Mouse (Mus musculus): ENCODE results near the gene Gm11937.

Gene Gm11937

GRCm38 (mm10) chr11:99581051-99581450 lies 28.9 kb downstream of the Gm11937 start:
- DNase-seq (ENCODE audit: low spot score): no peak

- DNase-seq (ENCODE audit: low spot score): no peak
Measured at GRCm38 (mm10) chr11:99580636-99581035, 29.4 kb downstream of the Gm11937 start, which contains the start of gene Krtap1-5. Gene Krtap1-5 (minus strand): TSS chr11:99581016.

GRCm38 (mm10) chr11:99574106-99574505 lies 35.9 kb downstream of the Gm11937 start:
- peak; percentile 44 for DNase-seq (ENCODE audit: low spot score)

GRCm38 (mm10) chr11:99573164-99573563 lies 36.8 kb downstream of the Gm11937 start:
- no peak for DNase-seq (ENCODE audit: low spot score)

- DNase-seq (ENCODE audit: low spot score): no peak
Measured at GRCm38 (mm10) chr11:99566530-99566929, 43.5 kb downstream of the Gm11937 start, which contains the start of gene Krtap3-1. Gene Krtap3-1 (minus strand): TSS chr11:99566630.

GRCm38 (mm10) chr11:99562580-99562979 lies 47.4 kb downstream of the Gm11937 start:
- no peak for DNase-seq (ENCODE audit: low spot score)
